Mouse (Mus musculus): ENCODE measurements around the gene Myrip. TPM values are rescaled to one million over a fixed set of nuclear protein-coding genes. Genes with fewer than 3 reads are reported as not detected.
A peak's percentile ranks its signal among the peaks of the same experiment; 100 is the strongest.
"Not testable (repeated sequence)": the region's sequence is repeated elsewhere in the genome, so short reads cannot be mapped to it uniquely, and the experiment has no call there.

Gene Myrip
- polyA plus RNA-seq, 1 experiment from 2014 or later: 0.89 TPM

DNA sequence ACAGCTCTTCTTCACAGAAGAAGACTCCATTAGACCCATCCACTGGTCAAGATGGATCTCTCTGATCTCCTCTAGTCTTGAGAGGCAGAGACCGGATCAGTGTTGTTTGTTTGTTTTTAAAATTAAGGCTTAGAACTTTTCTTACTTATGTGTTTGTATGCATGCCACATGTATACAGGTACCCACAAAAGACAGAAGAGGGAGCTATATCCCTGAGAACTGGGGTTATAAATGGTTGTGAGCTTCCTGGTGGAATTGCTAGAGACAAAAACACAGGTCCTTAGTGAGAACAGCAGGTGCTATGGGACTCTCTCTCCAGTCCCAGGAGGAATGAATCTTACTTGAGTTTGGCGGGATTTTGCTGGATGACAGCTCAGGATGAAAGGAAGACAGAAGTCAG, 1.9 kb upstream of the Myrip start:
- no peak overlapping the region for H3K4me3 ChIP-seq (replicated peaks)
- H3K27me3 ChIP-seq (replicated peaks): peaks cover 20% of the 10 kb centered on the region
- H3K4me1 ChIP-seq (replicated peaks): peaks cover 13% of the 10 kb centered on the region
- H3K27ac ChIP-seq: no peak overlapping the region
- no peak for ATAC-seq
- no peaks in the 10 kb centered on the region for H3K36me3 ChIP-seq
- no peak overlapping the region for H3K9ac ChIP-seq
- no peak overlapping the region for H3K4me2 ChIP-seq (replicated peaks)
- no peaks in the 10 kb centered on the region for H3K9me3 ChIP-seq
- WGBS: 63% methylated on average over 2 of the region's 2 CpGs

- Histone ChIP-seq H3K27me3 (replicated peaks) (peaks cover 45% of the 10 kb centered on the region), H3K9ac (peak overlapping the region; percentile 40; the same call in 1 of the 2 replicates), H3K4me2 (replicated peaks) (peak overlapping the region; percentile 96), H3K36me3 (no peaks in the 10 kb centered on the region), H3K4me3 (replicated peaks) (peak overlapping the region; percentile 56), H3K9me3 (no peaks in the 10 kb centered on the region), H3K4me1 (replicated peaks) (peaks cover 16% of the 10 kb centered on the region), H3K27ac (no peak overlapping the region)
- 0 out of 2 replicates have a peak, but pooled peaks have one; percentile 11 for ATAC-seq
- 16% methylated on average over 19 of the region's 19 CpGs for WGBS
Measured at GRCm38 (mm10) chr9:120302980-120303452, 1.7 kb downstream of the Myrip start.

- Histone ChIP-seq H3K4me3 (replicated peaks) (peak overlapping the region; percentile 56), H3K27me3 (replicated peaks) (peaks cover 45% of the 10 kb centered on the region), H3K4me2 (replicated peaks) (peak overlapping the region; percentile 96), H3K27ac (no peak overlapping the region), H3K36me3 (no peaks in the 10 kb centered on the region), H3K9ac (peak overlapping the region; percentile 40), H3K9me3 (no peaks in the 10 kb centered on the region), H3K4me1 (replicated peaks) (peaks cover 16% of the 10 kb centered on the region)
- ATAC-seq: peak; percentile 86
- under 1% methylated on average over 74 of the region's 103 CpGs for WGBS
Measured at GRCm38 (mm10) chr9:120303453-120304299, 2.4 kb downstream of the Myrip start.

GRCm38 (mm10) chr9:120304300-120305137, 3.2 kb downstream of the Myrip start:
- WGBS: 2% methylated on average over 54 of the region's 54 CpGs

GRCm38 (mm10) chr9:120315171-120315570, 13.9 kb downstream of the Myrip start:
- 71% methylated on average over 3 of the region's 3 CpGs for WGBS
- H3K9ac ChIP-seq: no peak overlapping the region
- H3K27me3 ChIP-seq (replicated peaks): no peaks in the 10 kb centered on the region
- H3K9me3 ChIP-seq: no peaks in the 10 kb centered on the region
- no peak overlapping the region for H3K27ac ChIP-seq
- H3K4me2 ChIP-seq (replicated peaks): no peak overlapping the region
- ATAC-seq: no peak
- H3K4me3 ChIP-seq (replicated peaks): no peak overlapping the region
- H3K36me3 ChIP-seq: no peaks in the 10 kb centered on the region
- H3K4me1 ChIP-seq (replicated peaks): no peaks in the 10 kb centered on the region

More at GRCm38 (mm10) chr9:120304300-120305137, 3.2 kb downstream of the Myrip start:
- peaks cover 16% of the 10 kb centered on the region for H3K4me1 ChIP-seq (replicated peaks)
- H3K4me3 ChIP-seq (replicated peaks): peak overlapping the region; percentile 56
- H3K9ac ChIP-seq: peak overlapping the region; percentile 40
- H3K4me2 ChIP-seq (replicated peaks): peak overlapping the region; percentile 96
- peaks cover 45% of the 10 kb centered on the region for H3K27me3 ChIP-seq (replicated peaks)
- H3K9me3 ChIP-seq: no peaks in the 10 kb centered on the region
- no peak overlapping the region for H3K27ac ChIP-seq
- ATAC-seq: peak; percentile 18; the same call in 1 of the 2 replicates
- no peaks in the 10 kb centered on the region for H3K36me3 ChIP-seq

DNA sequence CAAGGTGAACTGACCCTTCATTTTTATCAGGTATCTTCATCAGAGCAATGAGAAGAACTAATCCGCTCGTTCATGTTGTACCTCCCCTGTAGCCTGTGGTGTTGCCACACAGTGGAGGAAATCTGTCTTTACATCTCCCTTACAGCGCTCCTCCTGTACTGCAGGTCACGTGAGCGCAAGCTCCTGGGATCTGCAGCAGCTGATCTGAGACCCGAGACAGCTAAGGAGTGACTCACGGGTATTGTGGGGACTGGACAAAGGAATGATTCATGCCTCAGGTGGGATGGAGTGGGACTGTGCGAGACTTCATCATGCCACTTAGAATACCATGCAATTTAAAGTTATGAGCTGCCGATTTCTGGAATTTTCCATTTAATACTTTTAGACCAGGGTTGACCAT, 17.8 kb downstream of the Myrip start:
- Histone ChIP-seq H3K4me1 (replicated peaks) (no peaks in the 10 kb centered on the region), H3K4me2 (replicated peaks) (no peak overlapping the region), H3K9me3 (no peaks in the 10 kb centered on the region), H3K9ac (no peak overlapping the region), H3K4me3 (replicated peaks) (no peak overlapping the region), H3K27ac (no peak overlapping the region), H3K27me3 (replicated peaks) (no peaks in the 10 kb centered on the region), H3K36me3 (no peaks in the 10 kb centered on the region)
- 79% methylated on average over 9 of the region's 9 CpGs for WGBS
- no peak for ATAC-seq

- Histone ChIP-seq H3K4me3 (replicated peaks) (no peak overlapping the region), H3K4me1 (replicated peaks) (no peaks in the 10 kb centered on the region), H3K9ac (no peak overlapping the region), H3K9me3 (no peaks in the 10 kb centered on the region), H3K27me3 (replicated peaks) (no peaks in the 10 kb centered on the region), H3K4me2 (replicated peaks) (no peak overlapping the region), H3K27ac (no peak overlapping the region), H3K36me3 (no peaks in the 10 kb centered on the region)
- ATAC-seq: no peak
- WGBS: 94% methylated on average over 2 of the region's 2 CpGs
Measured at GRCm38 (mm10) chr9:120320573-120320972, 19.3 kb downstream of the Myrip start.

DNA sequence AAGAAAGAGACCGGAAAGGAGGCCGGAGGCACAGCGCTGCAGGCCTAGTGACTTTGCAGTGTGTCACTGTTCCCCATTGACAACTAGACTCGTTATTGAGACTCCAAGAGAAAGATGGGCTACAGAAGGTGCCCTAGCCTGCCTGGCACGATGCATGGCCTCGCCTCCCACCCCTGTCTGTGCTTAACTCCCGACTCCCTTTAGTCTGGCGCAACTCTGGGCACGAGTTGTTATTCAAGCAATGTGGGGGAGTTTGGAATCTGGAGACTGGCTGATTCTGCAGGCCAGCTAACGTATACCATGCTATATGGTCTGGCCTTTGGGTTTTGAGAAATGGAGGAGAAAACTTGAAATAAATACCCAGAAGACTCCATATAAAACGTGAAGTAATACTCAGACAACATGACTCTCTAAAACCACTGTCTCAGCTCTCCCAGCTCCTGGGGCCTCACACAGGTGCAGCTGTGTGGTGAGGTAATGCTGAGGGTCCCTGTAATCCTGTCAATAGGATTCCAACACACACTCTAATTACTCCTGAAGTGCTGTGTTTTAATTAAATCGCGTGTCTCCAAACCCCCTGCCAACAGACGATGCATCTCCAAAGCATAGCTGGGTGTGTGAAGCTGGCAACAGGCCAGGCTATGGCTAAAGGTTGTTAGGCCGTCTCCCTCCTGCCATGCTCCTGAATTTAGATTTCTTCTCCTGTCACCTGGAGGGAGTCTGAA, 21.6 kb downstream of the Myrip start:
- Histone ChIP-seq H3K4me1 (replicated peaks) (no peaks in the 10 kb centered on the region), H3K27me3 (replicated peaks) (no peaks in the 10 kb centered on the region), H3K4me2 (replicated peaks) (no peak overlapping the region), H3K9me3 (no peaks in the 10 kb centered on the region), H3K36me3 (no peaks in the 10 kb centered on the region), H3K9ac (no peak overlapping the region), H3K27ac (no peak overlapping the region), H3K4me3 (replicated peaks) (no peak overlapping the region)
- WGBS: 74% methylated on average over 15 of the region's 15 CpGs
- ATAC-seq: no peak

- not testable (repeated sequence) for H3K4me1 ChIP-seq (replicated peaks); H3K4me3 ChIP-seq (replicated peaks); H3K9ac ChIP-seq; H3K9me3 ChIP-seq; H3K36me3 ChIP-seq; H3K27me3 ChIP-seq (replicated peaks); H3K27ac ChIP-seq; ATAC-seq; H3K4me2 ChIP-seq (replicated peaks)
- 77% methylated on average over 3 of the region's 3 CpGs for WGBS
Measured at GRCm38 (mm10) chr9:120331048-120331447, 29.7 kb downstream of the Myrip start.

GRCm38 (mm10) chr9:120338172-120338571, 36.9 kb downstream of the Myrip start:
- Histone ChIP-seq H3K4me2 (replicated peaks) (no peak overlapping the region), H3K36me3 (no peaks in the 10 kb centered on the region), H3K9me3 (no peaks in the 10 kb centered on the region), H3K27me3 (replicated peaks) (no peaks in the 10 kb centered on the region), H3K27ac (no peak overlapping the region), H3K4me3 (replicated peaks) (no peak overlapping the region), H3K9ac (no peak overlapping the region), H3K4me1 (replicated peaks) (0 out of 2 replicates have a peak, but pooled peaks cover 4% of the 10 kb centered on the region)
- no peak for ATAC-seq
- WGBS: 43% methylated on average over 4 of the region's 4 CpGs

DNA sequence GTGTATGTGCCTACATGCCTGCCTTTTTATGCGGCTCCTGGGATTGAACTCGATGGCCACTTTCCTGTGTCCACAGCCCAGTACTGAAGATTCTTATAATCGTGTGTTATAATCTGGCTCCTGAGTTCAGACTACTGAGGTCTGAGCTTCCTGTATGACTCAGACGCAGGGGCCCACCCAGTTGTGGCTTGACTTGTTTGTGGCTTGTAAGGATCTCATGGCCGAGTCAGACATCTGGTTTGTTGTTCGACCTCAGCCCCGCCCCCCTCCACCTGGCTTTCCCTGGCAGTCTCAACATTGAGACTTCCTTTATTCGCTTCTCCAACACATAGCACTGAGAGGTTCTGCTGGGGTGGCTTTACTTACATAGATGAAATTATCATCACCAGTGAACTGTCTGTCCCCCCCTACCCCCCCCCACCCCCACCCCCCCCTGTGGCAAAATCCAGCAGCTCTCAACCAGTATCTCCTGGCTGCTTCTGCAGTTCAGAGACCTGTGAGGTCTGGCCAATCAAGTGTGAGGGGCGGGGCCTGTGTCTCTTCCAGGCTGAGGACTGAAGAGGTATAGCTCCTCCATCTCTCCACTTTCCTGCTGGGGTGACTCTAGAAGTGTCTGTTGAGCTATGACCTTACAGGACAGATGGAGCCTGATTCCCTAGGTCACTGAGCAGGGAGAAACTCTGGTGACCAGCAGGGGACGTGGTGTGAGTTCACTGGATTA, 38.8 kb downstream of the Myrip start:
- Histone ChIP-seq H3K27me3 (replicated peaks) (no peaks in the 10 kb centered on the region), H3K4me2 (replicated peaks) (no peak overlapping the region), H3K9ac (no peak overlapping the region), H3K4me3 (replicated peaks) (no peak overlapping the region), H3K36me3 (no peaks in the 10 kb centered on the region), H3K27ac (no peak overlapping the region), H3K4me1 (replicated peaks) (0 out of 2 replicates have a peak, but pooled peaks cover 5% of the 10 kb centered on the region), H3K9me3 (no peaks in the 10 kb centered on the region)
- ATAC-seq: peak; percentile 66
- WGBS: 62% methylated on average over 10 of the region's 10 CpGs
